Mouse (Mus musculus) layer of hippocampus, postnatal 25 days (tissue): ENCODE results near the gene Phf19. TPM values are rescaled to one million over a fixed set of nuclear protein-coding genes. Genes with fewer than 3 reads are reported as not detected.
A peak's percentile ranks its signal among the peaks of the same experiment; 100 is the strongest.

ENCODE experiments used
- DNase-seq, 2 experiments: peaks; one replicate each; pipeline ENCODE4 v3.0.0; 2022; ENCODE audit warnings: mixed read lengths in 2 of 2, low spot score in 1 of 2; ENCODE audit errors: extremely low spot score in 1 of 2
- total RNA-seq, 2 experiments: library from RNA; stranded (reverse); gene quantifications; 2 replicates each; pipeline ENCODE4 v1.2.3; 2021

The Phf19 gene
- total RNA-seq, 2 experiments from 2014 or later = 0.76 to 1.7 TPM

- DNase-seq = no peak
These were observed 27.3 kb upstream of the Phf19 start for GRCm38 (mm10) chr2:34941061-34941675.

GRCm38 (mm10) chr2:34940246-34940645, 26.4 kb upstream of the Phf19 start:
- no peak for DNase-seq

- DNase-seq = no peak
These were observed 24.7 kb upstream of the Phf19 start for GRCm38 (mm10) chr2:34938269-34939208.

- DNase-seq = no peak
These were observed 23.6 kb upstream of the Phf19 start for GRCm38 (mm10) chr2:34937460-34937859.

- DNase-seq = no peak
These were observed 13.5 kb upstream of the Phf19 start for GRCm38 (mm10) chr2:34927320-34927719.

GRCm38 (mm10) chr2:34922729-34923128, 8.9 kb upstream of the Phf19 start:
- no peak for DNase-seq

- no peak for DNase-seq
These were observed 6.3 kb upstream of the Phf19 start for GRCm38 (mm10) chr2:34920144-34920543.

- DNase-seq = no peak
These were observed 1.3 kb upstream of the Phf19 start for GRCm38 (mm10) chr2:34915103-34915502.

- DNase-seq = no peak
These were observed 927 bp upstream of the Phf19 start for GRCm38 (mm10) chr2:34914823-34915082.

- DNase-seq = peak in 1 of 2 experiments; percentile 28
These were observed 420 bp upstream of the Phf19 start for GRCm38 (mm10) chr2:34914069-34914822.

GRCm38 (mm10) chr2:34912613-34913012, 1.2 kb downstream of the Phf19 start:
- no peak for DNase-seq

- no peak for DNase-seq
These were observed 2.0 kb downstream of the Phf19 start for GRCm38 (mm10) chr2:34911871-34912270.

- no peak for DNase-seq
These were observed 4.1 kb downstream of the Phf19 start for GRCm38 (mm10) chr2:34909719-34910118.

GRCm38 (mm10) chr2:34906861-34907604, 6.8 kb downstream of the Phf19 start:
- no peak for DNase-seq

- no peak for DNase-seq
These were observed 7.4 kb downstream of the Phf19 start for GRCm38 (mm10) chr2:34906426-34906825.

- peak; percentile 86 to 88 for DNase-seq
These were observed 8.8 kb downstream of the Phf19 start for GRCm38 (mm10) chr2:34904849-34905542.

GRCm38 (mm10) chr2:34903652-34904405, 10.0 kb downstream of the Phf19 start:
- no peak for DNase-seq

- no peak for DNase-seq
These were observed 10.6 kb downstream of the Phf19 start for GRCm38 (mm10) chr2:34903191-34903590.

- DNase-seq = no peak
These were observed 11.1 kb downstream of the Phf19 start for GRCm38 (mm10) chr2:34902731-34903130.
